Mouse (Mus musculus): ENCODE data around the gene Tspo.
A peak's percentile ranks its signal among the peaks of the same experiment; 100 is the strongest.

Gene Tspo

GRCm38 (mm10) chr15:83563327-83563856 is at the start of gene Tspo, which contains the start of gene Mcat:
TSS of gene Tspo (plus strand) at chr15:83563592.
TSS of gene Mcat (minus strand) at chr15:83563787.
- peak; percentile 70 for DNase-seq

- no peak for DNase-seq
These were observed 48.4 kb upstream of the Tspo start for GRCm38 (mm10) chr15:83515018-83515417.

- peak; percentile 83 for DNase-seq
These were observed 45.0 kb upstream of the Tspo start for GRCm38 (mm10) chr15:83518215-83519048.

GRCm38 (mm10) chr15:83520861-83521382 is 42.5 kb upstream of the Tspo start:
- no peak for DNase-seq

- DNase-seq: no peak
These were observed 40.2 kb upstream of the Tspo start for GRCm38 (mm10) chr15:83523196-83523595.

GRCm38 (mm10) chr15:83523638-83524332 is 39.6 kb upstream of the Tspo start:
- no peak for DNase-seq

- no peak for DNase-seq
These were observed 39.1 kb upstream of the Tspo start for GRCm38 (mm10) chr15:83524333-83524729.

- DNase-seq: peak; percentile 80
These were observed 36.8 kb upstream of the Tspo start, which contains the start of gene Bik for GRCm38 (mm10) chr15:83526424-83527091. TSS of gene Bik (plus strand) at chr15:83526862.

- DNase-seq: no peak
These were observed 36.3 kb upstream of the Tspo start for GRCm38 (mm10) chr15:83527092-83527437.

- no peak for DNase-seq
These were observed 35.6 kb upstream of the Tspo start for GRCm38 (mm10) chr15:83527747-83528146.

- peak; percentile 53 for DNase-seq
These were observed 34.5 kb upstream of the Tspo start for GRCm38 (mm10) chr15:83528892-83529291.

- DNase-seq: peak; percentile 79
These were observed 33.6 kb upstream of the Tspo start for GRCm38 (mm10) chr15:83529765-83530164.

GRCm38 (mm10) chr15:83530233-83530632 is 33.2 kb upstream of the Tspo start:
- peak; percentile 84 for DNase-seq

- DNase-seq: peak; percentile 71
These were observed 32.7 kb upstream of the Tspo start for GRCm38 (mm10) chr15:83530688-83531087.

GRCm38 (mm10) chr15:83531961-83532469 is 31.4 kb upstream of the Tspo start:
- no peak for DNase-seq

- DNase-seq: no peak
These were observed 30.8 kb upstream of the Tspo start for GRCm38 (mm10) chr15:83532606-83533005.

GRCm38 (mm10) chr15:83534960-83535889 is 28.2 kb upstream of the Tspo start:
- no peak for DNase-seq

GRCm38 (mm10) chr15:83535890-83536231 is 27.5 kb upstream of the Tspo start:
- peak; percentile 55 for DNase-seq

GRCm38 (mm10) chr15:83538855-83539254 is 24.5 kb upstream of the Tspo start:
- no peak for DNase-seq

- DNase-seq: peak; percentile 85
These were observed 23.5 kb upstream of the Tspo start for GRCm38 (mm10) chr15:83539905-83540304.

GRCm38 (mm10) chr15:83541647-83542287 is 21.6 kb upstream of the Tspo start:
- no peak for DNase-seq

Data from kidney, postnatal 14 days (tissue).